Mouse (Mus musculus): Measurements from ENCODE around the gene Fcgrt. TPM values are rescaled to one million over a fixed set of nuclear protein-coding genes. Genes with fewer than 3 reads are reported as not detected.
"Not testable (repeated sequence)": the region's sequence is repeated elsewhere in the genome, so short reads cannot be mapped to it uniquely, and the experiment has no call there.

Gene Fcgrt
- polyA plus RNA-seq, 1 experiment from 2014 or later = 34.1 TPM

GRCm38 (mm10) chr7:45126147-45126843 lies 22.6 kb upstream of the Fcgrt start:
- Histone ChIP-seq H3K9ac (ENCODE audit: low read depth, low read length) (peak overlapping the region; percentile 13; the same call in 1 of the 2 replicates), H3K4me3 (ENCODE audit: low read length) (no peak overlapping the region), H3K4me2 (ENCODE audit: low read length) (peak overlapping the region; percentile 83), H3K4me1 (ENCODE audit: control insufficient read depth, insufficient read depth, low read depth, low read length) (peaks cover 39% of the 10 kb centered on the region), H3K27ac (ENCODE audit: low read depth, low read length) (peak overlapping the region; percentile 18; the same call in 1 of the 2 replicates), H3K27me3 (replicated peaks; ENCODE audit: control insufficient read depth, insufficient read depth, low read length) (no peaks in the 10 kb centered on the region), H3K9me3 (ENCODE audit: control insufficient read depth, low read length) (no peaks in the 10 kb centered on the region), H3K36me3 (ENCODE audit: control insufficient read depth, insufficient read depth, low read length) (peaks cover 36% of the 10 kb centered on the region)
- 81% methylated on average over 17 of the region's 17 CpGs for WGBS
- ATAC-seq = no peak

GRCm38 (mm10) chr7:45125649-45126048 lies 22.0 kb upstream of the Fcgrt start:
- H3K36me3 ChIP-seq (ENCODE audit: control insufficient read depth, insufficient read depth, low read length) = peaks cover 41% of the 10 kb centered on the region
- H3K4me2 ChIP-seq (ENCODE audit: low read length); H3K27me3 ChIP-seq (replicated peaks; ENCODE audit: control insufficient read depth, insufficient read depth, low read length); H3K9ac ChIP-seq (ENCODE audit: low read depth, low read length); H3K4me3 ChIP-seq (ENCODE audit: low read length); H3K27ac ChIP-seq (ENCODE audit: low read depth, low read length); ATAC-seq; H3K9me3 ChIP-seq (ENCODE audit: control insufficient read depth, low read length): not testable (repeated sequence)
- WGBS = 59% methylated on average over 5 of the region's 5 CpGs
- peaks cover 39% of the 10 kb centered on the region for H3K4me1 ChIP-seq (ENCODE audit: control insufficient read depth, insufficient read depth, low read depth, low read length)

- Histone ChIP-seq H3K36me3 (ENCODE audit: control insufficient read depth, insufficient read depth, low read length) (peaks cover 43% of the 10 kb centered on the region), H3K4me2 (ENCODE audit: low read length) (peak overlapping the region; percentile 52), H3K4me1 (ENCODE audit: control insufficient read depth, insufficient read depth, low read depth, low read length) (peaks cover 39% of the 10 kb centered on the region), H3K9me3 (ENCODE audit: control insufficient read depth, low read length) (no peaks in the 10 kb centered on the region), H3K9ac (ENCODE audit: low read depth, low read length) (no peak overlapping the region), H3K4me3 (ENCODE audit: low read length) (no peak overlapping the region), H3K27me3 (replicated peaks; ENCODE audit: control insufficient read depth, insufficient read depth, low read length) (no peaks in the 10 kb centered on the region), H3K27ac (ENCODE audit: low read depth, low read length) (peak overlapping the region; percentile 60; the same call in 1 of the 2 replicates)
- ATAC-seq = no peak
- WGBS = 21% methylated on average over 7 of the region's 7 CpGs
These were observed 21.5 kb upstream of the Fcgrt start for GRCm38 (mm10) chr7:45125144-45125600.

GRCm38 (mm10) chr7:45124224-45125143 lies 20.8 kb upstream of the Fcgrt start, which contains the start of gene Rps11:
Rps11 (minus strand) TSS chr7:45124439.
- H3K4me3 ChIP-seq (ENCODE audit: low read length) = peak within 1 kb of the TSS; percentile 83
- H3K27me3 ChIP-seq (replicated peaks; ENCODE audit: control insufficient read depth, insufficient read depth, low read length) = no peaks in the 10 kb centered on the region
- peak within 1 kb of the TSS; percentile 83 for H3K27ac ChIP-seq (ENCODE audit: low read depth, low read length)
- WGBS = under 1% methylated on average over 59 of the region's 59 CpGs
- H3K9ac ChIP-seq (ENCODE audit: low read depth, low read length) = peak within 1 kb of the TSS; percentile 91
- H3K9me3 ChIP-seq (ENCODE audit: control insufficient read depth, low read length) = no peaks in the 10 kb centered on the region
- peaks cover 48% of the 10 kb centered on the region for H3K36me3 ChIP-seq (ENCODE audit: control insufficient read depth, insufficient read depth, low read length)
- H3K4me2 ChIP-seq (ENCODE audit: low read length) = peak within 1 kb of the TSS; percentile 76
- ATAC-seq = peak; percentile 85
- H3K4me1 ChIP-seq (ENCODE audit: control insufficient read depth, insufficient read depth, low read depth, low read length) = peaks cover 33% of the 10 kb centered on the region

- Histone ChIP-seq H3K9me3 (ENCODE audit: control insufficient read depth, low read length) (no peaks in the 10 kb centered on the region), H3K4me2 (ENCODE audit: low read length) (peak overlapping the region; percentile 76), H3K27ac (ENCODE audit: low read depth, low read length) (no peak overlapping the region), H3K36me3 (ENCODE audit: control insufficient read depth, insufficient read depth, low read length) (peaks cover 54% of the 10 kb centered on the region), H3K4me3 (ENCODE audit: low read length) (peak overlapping the region; percentile 83), H3K4me1 (ENCODE audit: control insufficient read depth, insufficient read depth, low read depth, low read length) (peaks cover 32% of the 10 kb centered on the region), H3K27me3 (replicated peaks; ENCODE audit: control insufficient read depth, insufficient read depth, low read length) (no peaks in the 10 kb centered on the region), H3K9ac (ENCODE audit: low read depth, low read length) (peak overlapping the region; percentile 91)
- 25% methylated on average over 12 of the region's 12 CpGs for WGBS
- ATAC-seq = no peak
These were observed 19.5 kb upstream of the Fcgrt start for GRCm38 (mm10) chr7:45123186-45123570.

- peak overlapping the region; percentile 91 for H3K9ac ChIP-seq (ENCODE audit: low read depth, low read length)
- 85% methylated on average over 15 of the region's 15 CpGs for WGBS
- H3K27ac ChIP-seq (ENCODE audit: low read depth, low read length) = no peak overlapping the region
- H3K36me3 ChIP-seq (ENCODE audit: control insufficient read depth, insufficient read depth, low read length) = peaks cover 54% of the 10 kb centered on the region
- H3K9me3 ChIP-seq (ENCODE audit: control insufficient read depth, low read length) = no peaks in the 10 kb centered on the region
- H3K4me3 ChIP-seq (ENCODE audit: low read length) = peak overlapping the region; percentile 83
- peak overlapping the region; percentile 76 for H3K4me2 ChIP-seq (ENCODE audit: low read length)
- H3K4me1 ChIP-seq (ENCODE audit: control insufficient read depth, insufficient read depth, low read depth, low read length) = peaks cover 30% of the 10 kb centered on the region
- H3K27me3 ChIP-seq (replicated peaks; ENCODE audit: control insufficient read depth, insufficient read depth, low read length) = no peaks in the 10 kb centered on the region
- ATAC-seq = no peak
These were observed 19.0 kb upstream of the Fcgrt start for GRCm38 (mm10) chr7:45122561-45123185.

- Histone ChIP-seq H3K9me3 (ENCODE audit: control insufficient read depth, low read length) (no peaks in the 10 kb centered on the region), H3K4me2 (ENCODE audit: low read length) (no peak overlapping the region), H3K4me1 (ENCODE audit: control insufficient read depth, insufficient read depth, low read depth, low read length) (peaks cover 23% of the 10 kb centered on the region)
These were observed 18.3 kb upstream of the Fcgrt start for GRCm38 (mm10) chr7:45121966-45122365.

GRCm38 (mm10) chr7:45121404-45121803 lies 17.8 kb upstream of the Fcgrt start:
- no peak overlapping the region for H3K4me2 ChIP-seq (ENCODE audit: low read length)
- peaks cover 50% of the 10 kb centered on the region for H3K36me3 ChIP-seq (ENCODE audit: control insufficient read depth, insufficient read depth, low read length)
- no peaks in the 10 kb centered on the region for H3K27me3 ChIP-seq (replicated peaks; ENCODE audit: control insufficient read depth, insufficient read depth, low read length)
- no peak for ATAC-seq
- H3K9ac ChIP-seq (ENCODE audit: low read depth, low read length) = no peak overlapping the region
- no peak overlapping the region for H3K27ac ChIP-seq (ENCODE audit: low read depth, low read length)
- H3K9me3 ChIP-seq (ENCODE audit: control insufficient read depth, low read length) = no peaks in the 10 kb centered on the region
- H3K4me3 ChIP-seq (ENCODE audit: low read length) = no peak overlapping the region
- peaks cover 18% of the 10 kb centered on the region for H3K4me1 ChIP-seq (ENCODE audit: control insufficient read depth, insufficient read depth, low read depth, low read length)
- WGBS = 65% methylated on average over 8 of the region's 8 CpGs

More at GRCm38 (mm10) chr7:45121966-45122365, 18.3 kb upstream of the Fcgrt start:
- no peak overlapping the region for H3K27ac ChIP-seq (ENCODE audit: low read depth, low read length)
- no peak overlapping the region for H3K4me3 ChIP-seq (ENCODE audit: low read length)
- peaks cover 54% of the 10 kb centered on the region for H3K36me3 ChIP-seq (ENCODE audit: control insufficient read depth, insufficient read depth, low read length)
- ATAC-seq = no peak
- no peaks in the 10 kb centered on the region for H3K27me3 ChIP-seq (replicated peaks; ENCODE audit: control insufficient read depth, insufficient read depth, low read length)
- no peak overlapping the region for H3K9ac ChIP-seq (ENCODE audit: low read depth, low read length)

All from hindbrain, embryonic 16.5 days (tissue).